Mouse (Mus musculus) retina, postnatal 1 day (tissue): ENCODE data around the gene Tbc1d4.
A peak's percentile ranks its signal among the peaks of the same experiment; 100 is the strongest.

ENCODE experiments used
- DNase-seq: peaks from one replicate; pipeline ENCODE4 v3.0.0-alpha.2; 2012

Gene Tbc1d4

DNA sequence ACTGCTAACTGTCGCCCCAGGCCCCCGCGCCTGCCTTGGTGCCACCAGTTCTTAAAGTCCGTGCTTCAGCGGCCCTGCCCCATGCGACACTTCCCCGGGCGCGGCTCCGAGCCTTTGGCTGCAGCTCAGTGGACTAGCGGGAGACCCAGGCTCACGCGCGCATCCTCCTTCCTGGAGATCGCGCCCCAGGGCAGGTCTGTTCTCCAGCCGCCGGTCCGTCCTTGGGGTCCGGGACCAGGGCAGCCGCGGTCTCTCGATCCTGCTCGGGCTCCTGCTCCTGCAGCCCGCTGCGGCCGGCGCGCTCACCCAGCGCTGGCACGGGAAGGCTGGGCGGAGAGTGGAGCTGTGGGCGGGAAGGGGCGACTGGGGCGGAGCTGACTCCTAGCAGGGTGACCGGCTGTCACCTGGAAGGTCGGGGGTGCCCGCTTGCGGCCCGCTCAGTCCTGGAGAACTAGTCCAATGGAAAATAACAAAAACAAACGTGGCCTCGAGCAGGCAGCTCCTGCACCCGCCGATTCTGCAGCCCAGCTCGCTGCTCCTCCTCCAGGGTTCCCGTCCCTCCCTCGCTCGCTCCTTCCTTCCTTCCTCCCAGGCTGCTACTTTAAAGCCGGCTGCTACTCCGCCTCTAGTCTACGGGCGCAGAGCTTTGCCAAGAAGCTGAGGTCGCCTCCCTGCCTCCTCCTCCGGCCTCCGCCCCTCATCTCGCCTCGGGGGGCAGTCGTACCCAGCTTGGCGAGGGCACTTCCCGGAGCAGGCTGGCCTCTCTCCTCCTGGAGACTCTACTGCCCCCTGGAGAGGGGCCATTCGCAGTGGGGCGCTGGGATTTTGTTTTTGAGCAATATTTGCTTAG is at the start of gene Tbc1d4:
Gene Tbc1d4, minus strand, starts transcription at position 673 of the 850 bp plus-strand sequence.
- DNase-seq, result peak; percentile 90

DNA sequence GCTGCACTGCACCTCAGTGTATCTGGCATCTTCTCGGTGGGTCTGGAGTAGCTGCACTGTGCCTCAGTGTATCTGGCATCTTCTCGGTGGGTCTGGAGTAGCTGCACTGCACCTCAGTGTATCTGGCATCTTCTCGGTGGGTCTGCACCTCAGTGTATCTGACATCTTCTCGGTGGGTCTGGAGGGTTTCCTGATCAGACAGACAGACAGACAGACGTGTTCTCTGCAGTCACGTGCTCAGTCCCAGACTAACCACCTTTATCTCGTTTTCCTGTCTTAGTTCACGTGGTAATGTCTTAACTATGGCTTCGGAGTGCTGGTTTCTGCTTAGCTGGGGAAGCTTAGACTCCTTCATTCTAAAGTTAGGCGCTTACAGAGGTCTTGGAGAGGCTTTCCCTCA is 47.3 kb upstream of the Tbc1d4 start:
- no peak for DNase-seq

DNA sequence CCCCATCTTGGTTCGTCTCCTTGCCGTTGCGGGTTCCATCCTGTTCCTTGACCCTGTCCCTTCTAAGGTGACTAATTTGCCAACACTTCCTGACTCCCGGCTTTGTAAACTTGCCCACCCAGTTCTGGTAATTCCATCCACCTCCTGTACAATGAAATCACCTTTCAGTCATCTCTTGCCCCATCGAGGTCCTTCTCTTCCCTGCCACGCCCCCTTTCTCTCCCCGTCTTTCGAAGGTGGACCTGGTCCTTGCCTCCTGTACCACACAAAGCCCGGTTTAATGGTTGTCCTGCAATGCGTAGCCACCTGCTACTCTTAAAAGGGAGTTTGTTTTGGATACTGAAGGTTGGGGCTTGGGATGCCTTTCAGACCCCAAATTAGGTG is 45.5 kb upstream of the Tbc1d4 start:
- peak; percentile 15 for DNase-seq

DNA sequence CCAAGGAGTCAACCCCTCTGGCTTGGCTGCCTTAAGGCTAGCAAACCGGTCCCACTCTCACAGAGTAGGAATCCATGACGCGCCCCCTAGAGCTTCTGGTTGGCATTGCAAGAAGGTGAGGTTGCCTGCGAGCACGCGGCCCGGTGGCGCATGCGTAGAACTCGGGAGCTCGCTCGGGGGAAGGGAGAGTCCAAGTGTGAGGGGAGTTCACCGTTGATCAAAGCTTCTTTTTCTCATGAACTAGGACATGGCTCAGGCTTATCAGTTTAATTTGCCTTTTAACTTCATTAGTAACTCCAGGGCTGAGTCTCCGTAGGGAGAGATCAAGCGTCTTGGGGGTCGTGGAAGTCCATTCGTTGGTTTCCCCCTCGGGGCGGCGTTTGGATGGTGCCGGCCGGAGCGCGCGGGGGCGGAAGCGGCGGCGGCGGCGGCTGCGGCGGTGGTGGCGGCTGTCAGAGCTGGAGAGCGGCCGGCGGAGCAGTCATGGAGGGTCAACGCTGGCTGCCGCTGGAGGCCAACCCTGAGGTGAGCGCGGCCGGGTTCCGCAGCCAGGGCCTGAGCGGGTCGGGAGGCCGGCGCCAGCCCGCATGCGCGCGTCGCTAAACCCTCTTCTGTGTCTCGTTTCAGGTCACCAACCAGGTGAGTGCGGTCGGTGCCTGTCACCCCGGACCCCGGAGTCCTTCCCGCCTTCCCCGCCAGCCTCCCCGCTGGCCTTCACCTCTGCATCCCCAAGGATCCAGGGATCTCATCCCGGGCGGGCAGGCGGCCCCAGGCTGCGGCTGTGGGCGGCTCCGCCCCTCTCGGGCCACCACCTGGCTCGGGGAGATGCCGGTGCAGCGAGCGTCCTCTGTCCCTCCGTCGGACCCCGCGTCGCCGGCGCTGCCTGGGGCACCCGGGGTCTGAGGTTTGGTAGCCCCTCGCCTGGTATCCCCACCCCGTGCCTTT is 44.9 kb upstream of the Tbc1d4 start, which contains the start of gene Uchl3:
Gene Uchl3, plus strand, starts transcription at position 387 of the 945 bp plus-strand sequence.
- peak; percentile 95 for DNase-seq

DNA sequence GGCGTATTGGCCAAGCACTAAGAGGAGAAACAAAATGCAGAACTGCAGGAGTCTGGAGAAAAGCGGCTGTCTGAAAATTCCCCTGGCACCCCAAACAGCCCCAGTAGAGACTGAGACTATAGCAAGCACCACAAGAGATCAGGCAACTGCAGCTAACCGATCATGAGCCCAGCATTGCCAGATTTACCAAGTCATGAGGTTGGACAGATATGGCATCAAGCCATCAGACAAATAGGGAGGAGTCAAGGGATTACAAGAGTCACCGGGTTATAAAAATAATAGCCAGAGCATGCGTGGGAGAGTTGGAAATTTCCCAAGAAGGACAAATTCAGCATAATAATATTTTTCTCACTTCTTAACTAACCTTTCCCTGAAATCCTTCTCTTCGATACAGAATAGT is 43.6 kb upstream of the Tbc1d4 start:
- DNase-seq, result no peak

DNA sequence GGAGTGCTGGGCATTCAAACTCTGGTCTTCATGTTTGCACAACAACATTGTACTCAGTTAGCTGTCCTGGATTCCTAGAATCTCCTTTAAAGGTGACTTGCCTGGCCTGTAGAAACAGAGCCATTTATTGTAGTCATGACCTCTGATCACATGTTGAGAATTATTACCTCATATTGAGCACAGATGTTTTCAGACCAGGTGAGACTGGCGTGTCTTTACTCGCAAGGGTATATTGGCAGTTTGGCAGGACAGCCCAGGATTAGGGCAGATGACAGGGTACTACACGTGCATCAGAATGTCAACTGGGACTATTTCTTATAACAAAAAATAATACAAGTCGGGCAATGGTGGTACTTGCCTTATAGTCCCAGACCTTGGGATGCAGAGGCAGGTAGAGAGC is 41.6 kb upstream of the Tbc1d4 start:
- DNase-seq, result no peak

DNA sequence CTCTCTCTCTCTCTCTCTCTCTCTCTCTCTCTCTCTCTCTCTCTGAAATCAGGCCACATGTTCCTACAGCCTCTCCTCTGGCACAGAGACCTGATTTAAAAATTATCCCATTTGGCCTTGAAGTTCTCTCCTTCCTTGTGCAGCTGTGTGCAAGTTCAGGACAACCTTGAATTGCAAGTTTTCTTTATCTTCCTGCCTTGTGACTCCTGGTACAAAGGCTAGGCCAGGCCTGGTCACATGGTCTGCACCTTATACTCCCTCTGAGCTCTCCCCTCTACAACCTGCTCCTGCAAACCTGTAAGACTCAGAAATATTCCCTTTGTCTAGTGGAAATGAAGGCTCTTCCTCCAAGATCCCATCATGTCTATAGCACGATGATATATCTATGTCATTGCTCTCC is 36.0 kb upstream of the Tbc1d4 start:
- DNase-seq, result no peak

DNA sequence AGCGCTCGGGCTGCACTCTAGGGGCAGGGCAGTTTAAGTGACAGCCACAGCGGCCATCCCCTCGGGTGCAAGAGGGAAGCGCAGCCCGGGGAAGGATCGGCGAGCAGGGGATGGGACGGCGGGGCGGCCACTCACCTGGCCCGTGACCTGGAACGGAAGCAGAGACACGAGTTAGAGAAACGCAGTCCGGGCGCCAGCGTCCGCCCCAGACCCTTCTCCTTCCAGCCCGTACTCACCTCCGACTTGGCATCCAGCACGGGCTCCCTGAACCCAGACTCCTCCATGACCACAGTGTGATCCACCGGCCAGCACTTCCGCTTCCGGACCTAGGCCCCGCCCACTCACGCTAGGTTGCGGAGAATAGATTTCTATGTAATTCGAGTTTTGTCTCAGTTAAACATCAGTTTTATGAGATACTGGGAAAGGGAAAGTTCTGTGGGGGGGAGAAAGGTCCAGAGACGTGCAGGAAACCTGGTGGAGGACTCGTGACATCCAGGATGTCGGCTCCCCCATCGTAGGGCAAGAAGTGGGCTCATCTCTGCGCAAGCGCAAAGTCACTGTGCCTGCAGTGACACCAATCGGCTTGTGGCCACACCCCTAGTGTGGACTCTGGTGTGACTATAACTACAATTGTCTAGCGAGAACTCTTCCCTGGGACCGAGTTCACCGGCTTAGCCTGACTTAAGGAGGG is 31.3 kb upstream of the Tbc1d4 start, which contains the start of gene Commd6:
Gene Commd6, minus strand, starts transcription at position 534 of the 691 bp plus-strand sequence.
- DNase-seq, result peak; percentile 95

DNA sequence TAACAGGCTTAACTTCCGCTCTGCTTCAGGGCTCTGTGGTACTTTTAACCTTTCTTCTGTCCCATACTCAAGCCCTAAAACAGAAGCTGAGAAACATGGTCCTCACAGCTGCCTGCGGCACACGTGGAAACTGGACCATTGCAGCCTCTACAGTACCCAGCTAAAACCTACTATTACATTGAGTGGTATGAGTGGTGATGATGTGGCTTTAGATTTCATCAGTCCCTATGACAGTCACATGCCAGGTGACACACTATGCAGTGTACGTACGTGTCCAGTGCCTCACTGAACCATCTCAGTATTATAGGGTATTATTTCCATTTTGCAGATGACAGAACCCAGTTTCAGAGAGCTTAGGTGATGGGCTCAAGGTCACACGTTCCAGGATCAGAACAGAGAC is 28.4 kb upstream of the Tbc1d4 start:
- no peak for DNase-seq

DNA sequence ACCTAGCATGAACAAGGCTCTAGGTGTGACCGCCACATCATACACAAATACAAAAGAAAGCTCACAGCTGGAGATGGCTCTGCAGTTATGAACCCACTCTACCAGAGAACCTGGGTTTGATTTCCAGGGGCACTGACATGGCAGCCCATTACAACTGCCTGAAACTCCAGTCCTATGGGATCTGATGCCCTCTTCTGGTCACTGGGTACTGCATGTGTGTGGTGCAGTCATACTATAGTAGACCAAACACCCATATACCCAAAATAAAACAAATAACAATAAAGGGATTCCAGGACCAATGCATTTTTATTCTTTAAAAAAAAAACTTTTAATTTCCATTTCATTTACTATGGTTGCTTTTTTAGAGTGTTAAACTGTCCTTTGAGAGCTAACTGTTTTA is 26.8 kb upstream of the Tbc1d4 start:
- no peak for DNase-seq

DNA sequence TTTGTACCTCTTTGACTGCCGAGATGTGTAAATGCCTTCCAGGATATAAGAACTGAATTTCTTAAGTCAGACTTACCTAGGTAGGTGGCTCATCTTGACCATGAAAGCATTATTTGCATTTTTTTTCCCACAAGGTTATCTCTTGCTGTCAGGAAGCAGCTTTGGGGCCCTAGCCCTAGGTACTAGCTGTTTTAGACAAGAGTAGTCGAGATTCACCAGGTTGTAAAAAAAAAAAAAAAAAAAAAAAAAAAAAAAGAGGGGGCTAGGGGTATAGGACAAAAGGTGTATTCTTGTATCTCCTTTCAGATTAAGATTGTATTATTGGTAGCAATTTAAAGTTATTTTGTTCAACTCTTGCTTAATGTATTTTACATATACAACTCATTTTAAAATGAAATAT is 21.6 kb upstream of the Tbc1d4 start:
- no peak for DNase-seq

DNA sequence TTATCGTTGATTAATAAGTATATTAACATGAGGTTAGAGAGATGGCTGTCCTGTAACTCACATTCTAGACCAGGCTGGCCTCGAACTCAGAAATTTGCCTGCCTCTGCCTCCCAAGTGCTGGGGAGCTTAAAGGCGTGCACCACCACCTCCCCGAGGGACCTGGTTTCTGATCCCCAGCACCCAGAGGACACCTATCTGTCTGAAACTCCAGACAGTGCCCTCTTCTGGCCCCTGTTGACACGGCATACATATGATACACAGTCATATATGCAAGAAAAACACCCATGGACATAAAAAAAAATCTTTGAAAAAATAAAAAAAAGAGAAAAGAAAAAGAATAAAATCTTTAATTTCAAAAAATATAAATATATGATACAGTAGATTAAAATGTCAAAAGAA is 8.7 kb upstream of the Tbc1d4 start:
- DNase-seq, result no peak

DNA sequence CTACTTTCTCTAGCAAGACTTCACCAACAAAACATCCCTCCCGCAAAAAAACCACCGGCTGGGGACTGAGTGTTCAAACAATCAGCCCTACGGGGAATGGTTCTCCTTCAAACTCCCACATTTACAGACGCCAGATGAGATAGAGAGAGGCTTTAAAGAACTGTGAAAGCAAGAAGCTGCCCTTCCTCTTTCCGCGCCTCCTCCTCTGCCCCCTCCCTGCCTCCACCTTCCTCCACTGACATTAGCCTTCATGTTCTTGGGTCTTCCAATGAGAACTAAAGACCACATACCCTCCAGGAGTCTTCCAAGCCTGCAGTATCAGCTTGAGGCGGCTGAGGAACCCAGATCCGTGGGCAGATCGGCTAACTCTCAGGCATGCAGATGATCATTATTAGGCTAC is 7.2 kb upstream of the Tbc1d4 start:
- no peak for DNase-seq

DNA sequence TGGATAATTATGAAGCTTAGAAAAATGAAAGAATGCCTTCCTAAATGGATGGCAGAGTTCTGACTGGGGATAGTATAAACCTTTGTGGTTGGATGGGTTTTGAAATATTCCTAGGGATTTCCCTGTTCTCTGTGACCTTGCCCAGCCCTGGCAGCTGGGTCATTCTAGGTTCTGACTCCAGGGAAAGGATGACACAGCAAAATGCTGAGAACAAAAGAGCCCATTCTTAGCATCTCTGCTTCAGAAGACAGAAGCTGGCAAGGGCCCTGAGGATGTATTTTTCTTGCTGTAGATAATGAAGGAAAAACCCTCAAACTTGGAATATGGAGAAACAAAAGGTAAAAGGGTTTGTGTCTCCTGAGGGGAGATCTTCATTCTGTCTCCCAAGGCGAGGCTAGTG is 4.2 kb upstream of the Tbc1d4 start:
- DNase-seq, result peak; percentile 16

DNA sequence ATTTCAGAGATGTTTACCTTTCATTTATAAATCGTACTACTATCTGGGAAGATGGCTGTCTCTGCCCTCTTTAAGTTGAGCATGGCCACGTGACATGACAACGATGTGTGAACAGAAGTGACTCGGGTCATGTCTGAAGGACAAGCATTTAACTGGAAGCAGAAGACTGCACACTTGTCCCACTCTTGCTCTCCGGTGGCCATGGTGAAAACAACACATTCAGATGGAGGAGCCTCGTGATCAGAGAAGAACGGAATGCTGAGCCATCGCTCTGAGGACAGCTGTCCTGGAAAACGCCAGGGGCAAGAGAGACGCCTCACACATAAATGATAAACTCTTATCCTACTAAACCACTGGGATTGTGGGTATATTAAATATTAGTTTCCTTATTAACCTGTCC is 1.7 kb upstream of the Tbc1d4 start:
- DNase-seq, result no peak

DNA sequence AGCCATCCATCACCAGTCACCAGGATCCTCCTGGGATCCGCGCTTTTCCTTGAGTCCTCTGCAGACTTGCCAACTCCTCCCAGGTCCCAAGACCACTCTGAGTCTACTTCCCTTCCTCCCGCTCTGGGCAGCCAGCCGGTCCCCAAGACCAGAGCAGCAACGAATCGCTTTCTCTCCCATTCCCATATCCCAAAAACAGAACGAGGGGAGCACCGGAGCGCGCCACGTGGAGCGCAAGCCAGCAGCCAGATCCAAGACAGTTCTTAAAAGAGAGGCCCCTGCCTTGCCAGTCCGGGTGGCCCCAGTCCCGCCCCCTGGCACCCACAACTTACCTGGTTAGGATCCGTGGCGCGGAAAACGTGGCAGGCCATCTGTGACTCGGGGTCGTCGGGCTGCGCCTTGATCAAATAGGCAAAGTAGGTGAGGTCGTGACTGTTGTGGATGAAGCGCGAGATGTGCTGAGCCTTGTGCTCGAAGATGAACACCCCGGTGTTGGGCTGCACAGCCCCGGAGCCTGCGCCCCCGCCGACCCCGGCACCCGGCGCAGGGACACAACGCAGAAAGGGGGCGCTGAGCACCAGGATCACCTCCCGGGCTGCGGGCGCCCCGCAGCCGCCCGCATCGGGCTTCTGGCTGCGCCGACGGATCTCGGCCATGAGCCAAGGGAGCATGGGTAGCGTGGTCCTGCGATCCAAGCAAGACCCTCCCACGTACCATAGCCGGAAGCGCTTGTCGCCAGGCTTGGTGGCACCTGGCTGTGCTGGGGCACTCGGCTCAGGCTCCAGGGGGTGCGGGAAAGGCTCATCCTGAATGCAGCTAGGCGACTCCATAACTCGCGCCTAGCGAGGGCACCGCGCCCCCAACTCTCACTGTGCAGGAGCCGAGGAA is 1.1 kb downstream of the Tbc1d4 start:
- peak; percentile 68 for DNase-seq

DNA sequence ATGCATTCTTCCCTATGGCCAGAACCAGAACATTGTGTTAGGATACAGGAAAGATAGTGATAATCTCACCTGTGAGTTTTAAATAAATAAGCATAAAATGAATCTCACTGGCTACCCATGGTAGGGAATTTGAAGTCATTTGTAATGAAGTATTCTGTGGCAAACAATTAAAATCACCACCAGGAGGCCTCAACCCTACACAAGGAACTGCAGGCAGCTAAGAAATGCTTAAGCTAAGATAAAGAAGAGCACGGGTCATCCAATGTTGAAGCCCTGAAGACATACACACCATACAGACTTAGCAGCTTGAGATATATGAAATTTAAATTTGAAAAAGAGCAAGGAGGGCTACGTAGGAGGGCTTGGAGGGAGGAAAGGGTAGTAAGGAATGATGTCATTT is 3.1 kb downstream of the Tbc1d4 start:
- DNase-seq, result peak; percentile 12

DNA sequence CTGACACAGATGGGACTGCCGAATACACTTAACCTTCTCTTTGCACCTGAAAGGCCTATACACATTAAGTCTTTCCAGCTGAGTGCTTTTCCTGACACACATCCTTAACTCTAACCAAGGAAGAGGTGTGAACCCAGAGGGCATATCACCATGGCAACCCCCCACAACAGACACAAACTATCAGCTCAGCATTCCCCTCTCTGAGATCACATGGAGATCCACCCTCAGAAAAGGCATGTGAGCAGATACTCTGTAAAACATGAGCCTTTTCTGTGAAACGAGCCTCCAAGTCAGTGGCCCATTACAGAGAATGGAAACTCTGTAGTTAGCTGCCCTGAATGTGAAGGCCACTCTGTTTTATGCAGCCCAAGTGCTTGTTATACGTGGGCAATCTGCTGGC is 6.1 kb downstream of the Tbc1d4 start:
- DNase-seq, result peak; percentile 55

DNA sequence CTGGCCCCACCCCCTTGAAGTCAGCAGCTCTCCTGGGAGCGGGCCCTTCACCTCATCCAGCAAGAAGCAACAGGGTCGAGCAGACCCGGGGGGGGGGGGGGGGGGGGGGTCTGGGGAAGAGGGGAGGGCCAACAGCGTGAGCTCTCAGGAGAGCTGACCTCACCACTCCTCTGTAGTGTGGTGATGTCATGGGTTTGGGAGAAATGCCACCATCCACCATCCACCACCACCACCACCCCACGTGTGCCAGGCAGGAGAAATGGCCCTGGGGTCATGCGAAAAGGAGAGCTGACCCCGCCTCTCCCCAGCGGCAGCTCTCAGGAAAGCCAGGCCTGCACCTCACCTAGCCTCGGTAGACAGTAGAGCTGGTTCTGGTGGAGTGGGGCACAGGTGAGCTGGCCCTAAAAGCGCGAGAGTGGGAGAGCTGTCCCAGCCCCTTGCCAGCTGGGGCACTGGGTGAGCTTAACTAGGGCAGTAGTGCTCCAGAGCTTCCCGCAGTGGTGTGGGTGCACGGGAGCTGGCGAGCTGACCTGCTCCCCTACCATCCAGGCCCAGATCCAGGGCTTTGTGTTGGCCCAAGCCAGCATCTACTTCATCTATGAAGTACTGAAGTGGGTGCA is 11.8 kb downstream of the Tbc1d4 start:
- DNase-seq, result no peak

DNA sequence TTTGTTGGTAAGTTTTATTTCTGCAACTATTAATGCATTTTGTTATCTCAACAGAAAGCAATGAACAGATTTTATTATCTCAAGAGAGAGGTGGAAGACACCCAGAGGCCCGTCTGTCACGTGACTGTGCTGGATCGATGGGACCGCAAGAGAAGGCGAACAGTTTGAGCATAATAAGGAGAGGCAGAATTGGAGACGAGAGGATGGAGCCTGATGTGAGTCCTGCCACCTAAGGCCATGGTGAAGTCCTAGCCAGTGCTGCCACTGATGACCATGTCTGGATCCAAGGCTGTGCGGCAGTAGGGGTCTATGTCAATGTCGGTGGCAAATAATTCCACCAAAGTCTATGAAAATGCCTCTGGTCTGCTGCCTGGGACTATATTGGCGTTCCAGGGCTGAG is 12.3 kb downstream of the Tbc1d4 start:
- DNase-seq, result no peak

DNA sequence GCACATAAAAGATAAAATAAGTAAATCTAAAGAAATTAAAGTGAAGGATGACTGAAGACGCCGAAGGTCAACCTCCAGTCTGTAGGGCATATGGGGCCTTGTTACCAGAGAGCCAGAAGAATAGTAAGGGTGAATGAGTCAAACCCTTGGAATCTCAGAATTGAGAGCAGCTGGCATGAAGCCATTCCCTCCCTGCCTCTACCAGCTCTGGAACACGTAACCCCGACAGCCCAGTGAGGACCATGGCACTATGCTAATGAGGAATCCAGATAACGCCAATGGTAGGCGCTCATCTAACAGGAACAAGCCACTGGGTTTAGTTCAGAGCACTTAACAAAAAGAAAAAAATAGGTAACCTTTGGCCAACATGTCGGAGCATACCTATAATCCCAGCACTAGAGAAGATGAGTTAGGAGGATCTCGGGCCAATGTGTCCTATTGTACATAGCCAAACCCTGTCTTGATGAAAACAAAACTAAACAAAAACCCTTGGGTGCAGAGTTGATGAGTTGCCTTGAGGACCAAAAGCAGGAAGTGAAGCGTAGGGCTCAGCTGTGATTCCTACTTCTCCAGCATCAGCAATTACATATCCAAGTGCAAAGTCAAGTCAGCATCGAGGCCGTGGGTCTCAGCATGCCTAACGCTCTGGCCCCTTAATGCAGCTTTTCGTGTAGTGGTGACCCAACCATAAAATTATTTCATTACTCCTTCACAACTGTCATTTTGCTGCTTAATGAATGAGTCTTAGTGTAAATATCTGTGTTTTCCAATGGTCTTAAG is 13.5 kb downstream of the Tbc1d4 start:
- no peak for DNase-seq
